Mouse (Mus musculus): ENCODE results near the gene Nxf2.

DNA sequence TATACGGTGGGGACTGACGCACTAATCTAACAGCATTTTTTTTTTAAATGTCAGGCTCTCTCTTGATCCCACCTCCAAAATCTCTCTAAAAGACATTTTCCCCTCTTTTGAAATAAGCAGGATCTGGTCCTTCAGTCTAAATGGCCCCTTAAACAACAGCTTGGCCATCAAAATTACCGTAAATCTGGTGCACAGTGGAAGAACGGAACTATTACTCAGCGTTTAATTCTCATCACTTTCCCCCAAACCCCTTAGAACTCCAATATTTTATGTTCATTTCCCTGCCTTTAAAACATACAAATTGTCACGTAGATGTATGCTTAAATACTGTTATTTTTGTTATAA is 44.9 kb upstream of the Nxf2 start:
- TF ChIP-seq CTCF (IDR thresholded peaks at IDR 0.05; ENCODE audit: extremely low read depth, insufficient read depth, low read length) = no peak
- TF ChIP-seq POLR2A (IDR thresholded peaks at IDR 0.05; ENCODE audit: extremely low read depth, insufficient read depth, low read length) = no peak
